Mouse (Mus musculus): Measurements from ENCODE around the gene Gm9507.
"Not testable (repeated sequence)": the region's sequence is repeated elsewhere in the genome, so short reads cannot be mapped to it uniquely, and the experiment has no call there.

Gm9507 gene

DNA sequence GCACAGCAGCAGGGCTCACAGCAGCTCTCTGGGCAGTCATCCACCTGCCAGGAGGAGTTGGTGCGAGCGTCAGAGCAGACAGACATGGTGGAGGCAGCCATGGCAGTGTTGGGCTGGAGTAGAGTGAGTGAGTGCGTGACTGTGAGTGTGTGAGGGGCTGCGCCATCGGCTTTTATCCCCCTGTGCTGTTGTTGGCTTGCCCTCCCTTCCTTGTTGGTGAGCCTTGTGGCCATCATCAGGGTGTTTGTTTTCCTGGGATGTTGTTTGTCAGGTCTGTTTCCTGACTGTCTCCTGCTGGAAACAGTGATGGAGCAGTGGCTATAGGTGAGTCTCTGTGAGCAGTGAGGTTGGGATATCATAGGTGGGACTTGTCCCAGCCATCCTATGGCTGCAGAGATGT, at the start of gene Gm9507:
Gm9507 (minus strand) TSS at position 101 of the 400 bp plus-strand sequence.
- no peak for DNase-seq (ENCODE audit: low spot score in 2 of 2)

DNA sequence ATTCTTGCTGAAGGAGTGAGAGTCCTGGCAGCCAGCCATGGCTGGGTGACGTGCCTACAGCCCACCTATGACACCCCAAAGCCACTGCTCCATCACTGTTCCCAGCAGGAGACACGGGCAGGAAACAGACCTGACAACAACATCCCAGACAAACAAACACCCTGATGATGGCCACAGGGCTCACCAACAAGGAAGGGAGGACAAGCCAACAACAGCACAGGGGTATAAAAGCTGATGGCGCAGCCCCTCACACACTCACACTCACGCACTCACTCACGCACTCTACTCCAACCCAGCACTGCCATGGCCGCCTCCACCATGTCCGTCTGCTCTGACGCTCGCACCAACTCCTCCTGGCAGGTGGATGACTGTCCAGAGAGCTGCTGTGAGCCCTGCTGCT, 40.9 kb upstream of the Gm9507 start, which contains the start of gene Gm10318:
Gm10318 (plus strand) TSS at position 301 of the 400 bp plus-strand sequence.
- no peak for DNase-seq (ENCODE audit: low spot score in 2 of 2)

DNA sequence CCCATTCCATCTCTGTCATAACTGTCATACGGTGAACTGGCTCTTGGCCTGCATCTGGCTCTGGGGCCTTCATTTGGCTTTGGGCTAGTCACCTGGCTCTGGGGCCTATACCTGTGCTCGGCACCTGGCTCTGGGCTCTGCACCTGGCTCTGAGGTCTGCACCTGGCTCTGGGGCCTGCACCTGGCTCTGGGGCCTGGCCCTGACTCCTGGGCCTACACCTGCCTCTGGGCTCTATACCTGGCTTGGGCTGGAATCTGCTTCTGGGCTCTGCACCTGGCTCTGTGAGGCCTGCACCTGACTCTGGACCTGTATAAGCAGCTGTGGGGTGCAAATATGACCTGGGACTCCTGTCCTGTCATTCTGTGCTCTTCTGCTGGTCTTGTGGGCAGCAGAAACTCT, 35.9 kb upstream of the Gm9507 start:
- DNase-seq (ENCODE audit: low spot score in 2 of 2): no peak

DNA sequence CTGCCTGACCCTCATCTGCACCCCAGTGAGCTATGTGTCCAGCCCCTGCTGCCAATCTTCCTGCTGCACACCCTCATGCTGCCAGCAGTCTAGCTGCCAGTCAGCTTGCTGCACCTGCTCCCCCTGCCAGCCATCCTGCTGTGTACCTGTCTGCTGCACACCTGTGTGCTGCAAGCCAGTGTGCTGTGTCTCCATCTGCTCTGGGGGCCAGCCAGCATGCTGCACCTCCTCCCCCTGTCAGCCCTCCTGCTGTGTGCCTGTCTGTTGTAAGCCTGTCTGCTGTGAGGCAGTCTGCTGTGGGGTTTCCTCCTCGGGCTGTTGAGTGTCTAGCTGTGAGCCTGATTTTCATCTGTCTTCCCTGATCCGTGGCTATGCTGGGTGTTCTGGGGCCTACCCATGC, 35.3 kb upstream of the Gm9507 start:
- no peak for DNase-seq (ENCODE audit: low spot score in 2 of 2)

DNA sequence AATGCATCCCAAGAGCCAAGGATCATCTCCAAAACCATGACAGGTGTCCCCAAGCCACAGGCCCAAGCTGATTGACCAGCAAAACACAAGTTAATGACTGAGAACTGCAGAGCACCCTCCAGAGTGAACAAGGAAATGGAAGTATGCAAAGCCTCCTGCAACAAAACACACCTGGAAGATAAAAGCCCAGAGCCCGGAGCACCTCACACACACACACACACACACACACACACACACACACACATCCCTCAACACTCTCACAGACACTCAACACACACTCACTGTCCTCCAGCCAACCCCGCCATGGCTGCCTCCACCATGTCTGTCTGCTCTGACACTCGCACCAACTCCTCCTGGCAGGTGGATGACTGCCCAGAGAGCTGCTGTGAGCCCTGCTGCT, 34.9 kb upstream of the Gm9507 start, which contains the start of gene Gm36176:
Gm36176 (plus strand) TSS at position 301 of the 400 bp plus-strand sequence.
- DNase-seq (ENCODE audit: low spot score in 2 of 2): no peak

DNA sequence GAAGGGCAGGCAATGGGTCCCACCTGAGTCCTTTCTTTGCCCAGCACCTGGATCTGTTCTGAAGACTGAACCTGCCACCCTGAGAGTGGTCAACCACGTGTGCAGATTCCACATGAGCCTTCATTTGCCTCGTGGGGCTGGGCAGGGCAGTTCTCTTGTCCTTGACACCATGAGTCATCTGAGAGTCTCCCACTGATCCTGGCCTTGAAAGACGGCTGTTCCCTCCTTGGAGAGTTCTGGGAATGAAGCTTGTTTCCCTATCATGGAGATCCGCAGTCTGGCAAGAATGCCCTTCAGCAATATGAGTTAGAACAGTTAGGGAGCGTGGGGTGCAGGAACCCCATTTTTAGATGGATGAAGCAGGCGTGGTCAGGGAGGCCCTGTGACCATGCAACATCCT, 27.4 kb upstream of the Gm9507 start:
- no peak for DNase-seq (ENCODE audit: low spot score in 2 of 2)

DNA sequence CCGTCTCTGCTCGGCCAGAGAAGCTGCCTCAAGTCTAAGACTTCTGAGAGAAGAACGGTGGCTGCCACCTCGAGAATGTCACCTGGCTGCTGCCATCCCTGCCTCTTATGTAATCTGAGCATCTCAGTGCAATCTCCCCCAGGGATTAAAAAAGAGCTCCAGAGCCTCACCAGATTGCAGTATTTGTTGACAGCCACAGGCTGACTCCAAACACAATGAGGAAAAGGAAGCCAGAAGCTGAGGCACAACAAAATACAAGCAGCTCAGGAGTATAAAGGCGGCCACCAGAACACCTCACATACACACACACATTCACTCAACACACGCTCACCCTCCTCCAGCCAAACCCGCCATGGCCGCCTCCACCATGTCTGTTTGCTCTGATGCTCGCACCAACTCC, 24.0 kb upstream of the Gm9507 start, which contains the start of gene Krtap10-10:
Krtap10-10 (plus strand) TSS at position 301 of the 400 bp plus-strand sequence.
- DNase-seq (ENCODE audit: low spot score in 2 of 2): no peak

DNA sequence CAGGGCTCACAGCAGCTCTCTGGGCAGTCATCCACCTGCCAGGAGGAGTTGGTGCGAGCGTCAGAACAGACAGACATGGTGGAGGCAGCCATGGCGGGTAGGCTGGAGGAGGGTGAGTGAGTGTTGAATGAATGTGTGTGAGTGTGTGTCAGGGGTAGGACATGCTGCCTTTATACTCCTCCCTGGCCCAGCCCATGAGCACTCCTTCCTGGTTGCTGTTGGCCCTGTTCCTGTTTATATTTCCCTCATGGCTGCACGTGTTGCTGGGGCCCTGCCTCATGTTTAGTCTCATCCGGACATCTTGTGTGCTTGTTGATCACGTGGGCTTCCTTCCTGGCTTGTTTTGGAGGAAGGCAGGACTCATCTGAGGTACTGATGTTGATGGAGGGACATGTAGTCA, 15.3 kb upstream of the Gm9507 start, which contains the start of gene Krtap10-4:
Krtap10-4 (minus strand) TSS at position 145 of the 400 bp plus-strand sequence.
- DNase-seq (ENCODE audit: low spot score in 2 of 2): no peak

DNA sequence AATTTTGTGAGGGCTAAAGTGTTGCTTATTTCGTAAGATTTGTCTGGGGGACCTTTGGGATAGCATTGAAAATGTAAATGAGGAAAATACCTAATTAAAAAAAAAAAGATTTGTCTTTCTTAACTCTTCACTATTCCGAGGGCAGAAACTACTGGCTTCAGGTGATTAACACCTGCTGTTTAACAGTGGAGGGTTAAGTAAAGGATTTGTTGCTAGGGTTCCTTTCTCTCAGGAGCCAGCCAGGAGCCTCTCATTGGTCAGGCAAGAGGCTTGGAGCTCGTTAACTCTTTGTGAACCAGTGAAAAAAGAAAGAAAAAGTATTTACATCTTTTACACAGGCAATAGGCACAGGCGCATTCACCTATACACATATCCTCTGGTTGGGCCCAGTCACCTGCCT, 7.6 kb upstream of the Gm9507 start:
- DNase-seq (ENCODE audit: low spot score in 2 of 2): no peak

DNA sequence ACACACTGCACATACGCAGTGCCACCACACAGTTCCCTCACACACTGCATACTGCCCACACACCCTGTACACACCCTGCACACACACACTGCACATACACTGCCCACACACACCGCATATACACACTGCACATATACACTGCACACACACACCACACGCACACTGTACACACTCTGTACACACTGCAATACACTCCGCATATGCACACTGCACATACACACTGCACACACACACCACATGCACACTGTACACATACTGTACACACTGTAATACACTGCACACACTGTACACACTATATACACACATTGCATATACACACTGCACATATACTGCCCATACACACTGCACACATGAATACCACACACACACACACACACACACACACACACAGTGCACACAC, 6.9 kb upstream of the Gm9507 start:
- no peak for DNase-seq (ENCODE audit: low spot score in 2 of 2)

DNA sequence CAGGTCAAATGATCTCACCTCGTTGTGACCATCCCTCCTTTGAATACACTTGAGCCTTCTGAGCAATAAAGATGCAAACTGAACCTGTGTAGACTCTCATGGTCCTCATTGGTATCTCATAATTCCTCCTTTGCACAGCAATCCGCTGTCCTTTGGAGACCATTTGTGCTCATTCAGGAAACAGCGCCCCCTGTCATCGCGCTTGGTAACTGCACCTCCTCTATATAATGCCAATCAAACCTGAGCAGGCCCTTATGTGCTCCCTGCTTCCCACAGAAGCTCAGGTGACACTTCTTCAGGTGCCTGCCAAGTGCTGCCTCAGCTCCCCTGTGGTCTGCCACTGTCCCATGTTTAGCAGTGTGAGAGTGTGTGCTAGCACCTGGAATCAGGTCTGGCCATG, 3.9 kb upstream of the Gm9507 start:
- peak; percentile 28 to 38 for DNase-seq (ENCODE audit: low spot score in 2 of 2)

DNA sequence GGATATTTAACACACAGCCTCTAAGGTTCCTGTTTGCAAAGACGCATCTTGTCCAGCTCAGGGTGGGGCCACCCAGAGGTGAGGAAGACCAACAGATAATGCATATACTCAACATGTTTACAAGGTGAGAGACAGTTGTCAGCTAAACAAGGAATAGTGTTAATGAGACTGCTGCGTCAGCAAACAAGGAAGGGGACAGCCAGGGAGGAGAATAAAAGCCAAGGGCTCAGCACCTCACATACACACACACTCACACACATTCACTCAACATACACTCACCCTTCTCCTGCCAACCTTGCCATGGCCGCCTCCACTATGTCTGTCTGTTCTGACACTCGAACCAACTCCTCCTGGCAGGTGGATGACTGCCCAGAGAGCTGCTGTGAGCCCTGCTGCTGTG, 2.7 kb upstream of the Gm9507 start, which contains the start of gene Gm2696:
Gm2696 (plus strand) TSS at position 301 of the 400 bp plus-strand sequence.
- DNase-seq (ENCODE audit: low spot score in 2 of 2): no peak

DNA sequence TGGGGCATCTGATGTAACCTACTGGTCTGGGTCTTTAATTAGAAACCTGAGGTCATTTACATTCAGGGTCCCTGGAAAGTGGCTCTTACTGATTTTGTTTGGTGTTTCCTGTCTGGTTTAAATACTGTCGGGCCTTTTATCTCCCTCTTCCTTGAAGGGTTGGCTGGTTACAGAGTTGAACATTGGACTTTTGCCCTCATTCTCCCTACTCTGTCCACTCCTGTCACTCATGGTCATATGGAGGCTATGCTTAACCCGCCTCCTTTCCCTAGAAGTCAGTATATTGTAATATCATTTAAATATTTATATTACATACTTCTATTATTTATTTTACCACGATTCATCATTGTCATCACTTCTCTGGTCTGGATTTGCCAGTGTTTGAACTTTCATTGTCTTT, 7.5 kb downstream of the Gm9507 start:
- no peak for DNase-seq (ENCODE audit: low spot score in 2 of 2)

DNA sequence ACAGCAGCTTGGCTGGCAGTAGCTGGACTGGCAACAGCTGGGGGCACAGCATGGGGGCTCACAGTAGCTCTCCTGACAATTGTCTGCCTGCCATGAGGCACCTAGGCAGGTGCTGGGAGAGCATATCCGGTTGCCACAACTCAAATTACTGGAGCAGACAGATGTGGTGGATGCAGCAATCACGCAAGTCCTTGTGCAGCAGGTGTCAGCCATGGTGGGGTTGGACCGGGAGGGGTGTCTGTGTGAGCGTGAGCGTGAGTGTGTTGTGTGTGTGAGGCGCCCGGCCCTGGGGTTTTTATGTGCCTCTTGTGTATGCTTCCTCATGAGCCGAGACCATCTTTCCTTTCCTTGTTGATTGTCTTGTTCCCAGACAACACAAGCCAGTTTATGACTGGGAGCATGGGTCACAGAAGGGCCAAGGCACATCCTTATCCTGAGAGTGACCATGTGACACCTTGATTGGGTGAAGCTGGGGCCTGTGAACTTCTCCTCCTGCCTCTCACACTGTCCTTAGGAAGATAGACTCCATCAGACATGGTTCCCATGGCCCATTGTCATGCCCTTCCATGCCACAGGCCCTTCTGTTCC, 12.6 kb downstream of the Gm9507 start, which contains the start of gene Gm19668:
Gm19668 (minus strand) TSS at position 213 of the 588 bp plus-strand sequence.
- no peak for DNase-seq (ENCODE audit: low spot score in 2 of 2)

DNA sequence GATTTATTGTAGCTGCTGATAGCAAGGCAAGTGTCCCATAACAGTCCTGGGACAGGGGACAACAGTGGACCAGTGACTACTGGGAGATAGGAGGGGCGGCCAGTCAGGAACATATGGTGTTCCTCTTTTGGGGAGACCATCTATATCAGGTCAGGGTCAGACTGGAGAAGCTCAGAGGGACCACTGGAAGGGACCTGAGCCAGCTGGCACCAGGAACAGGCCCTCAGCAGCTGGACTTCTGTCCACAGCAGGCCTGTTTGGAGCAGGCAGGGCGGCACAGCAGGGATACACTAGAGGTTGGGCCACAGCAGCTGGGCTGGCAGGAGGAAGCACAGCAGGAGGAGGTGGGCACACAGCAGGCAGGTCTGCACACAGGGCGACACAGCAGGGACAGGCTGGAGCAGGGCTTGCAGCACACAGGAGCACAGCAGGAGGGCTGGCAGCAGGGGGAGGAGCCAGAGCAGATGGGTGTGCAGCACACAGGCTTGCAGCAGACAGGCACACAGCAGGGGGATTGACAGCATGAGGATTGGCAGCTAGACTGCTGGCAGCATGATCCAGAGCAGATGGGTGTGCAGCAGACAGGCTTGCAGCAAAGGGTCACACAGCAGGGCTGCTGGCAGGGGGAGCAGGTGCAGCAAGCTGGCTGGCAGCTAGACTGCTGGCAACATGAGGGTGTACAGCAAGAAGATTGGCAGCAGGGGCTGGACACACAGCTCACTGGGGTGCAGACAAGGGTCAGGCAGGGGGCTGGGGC, 13.3 kb downstream of the Gm9507 start:
- DNase-seq (ENCODE audit: low spot score in 2 of 2): not testable (repeated sequence)

DNA sequence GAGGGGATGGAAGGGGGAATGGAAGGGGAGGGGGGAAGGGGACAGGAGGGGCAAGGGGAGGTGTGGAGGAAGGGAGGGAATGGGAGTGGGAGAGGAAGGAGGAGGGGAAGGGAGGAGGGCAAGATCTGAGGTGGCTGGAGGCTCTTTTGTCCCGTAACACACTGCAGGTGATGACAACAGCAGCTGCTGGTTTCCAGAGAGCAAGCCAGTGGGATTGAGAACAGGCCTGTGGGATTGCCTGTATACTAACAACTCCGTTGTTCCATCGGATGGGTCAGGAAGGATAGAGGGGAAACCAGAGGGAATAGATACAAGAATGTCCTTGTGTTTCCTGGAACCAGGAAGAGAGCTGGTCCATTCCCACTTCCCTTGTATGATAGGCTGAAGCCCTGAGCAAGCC, 14.0 kb downstream of the Gm9507 start:
- no peak for DNase-seq (ENCODE audit: low spot score in 2 of 2)

DNA sequence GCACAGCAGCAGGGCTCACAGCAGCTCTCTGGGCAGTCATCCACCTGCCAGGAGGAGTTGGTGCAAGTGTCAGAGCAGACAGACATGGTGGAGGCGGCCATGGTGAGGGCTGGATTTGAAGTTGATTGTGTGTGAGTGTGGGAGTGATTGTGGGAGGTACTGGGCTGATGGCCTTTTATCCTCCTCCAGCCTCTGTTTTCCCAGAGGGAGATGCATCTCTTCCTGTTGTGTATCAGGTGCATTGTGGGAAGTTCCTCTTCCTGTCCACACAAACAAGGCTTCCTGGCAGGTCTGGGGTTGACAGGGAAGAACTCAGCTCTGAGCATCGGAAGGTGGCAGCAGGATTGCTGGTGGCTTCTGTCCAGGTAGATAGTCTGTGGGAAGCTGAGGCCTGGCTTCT, 16.7 kb downstream of the Gm9507 start, which contains the start of gene Gm9639:
Gm9639 (minus strand) TSS at position 101 of the 400 bp plus-strand sequence.
- no peak for DNase-seq (ENCODE audit: low spot score in 2 of 2)

DNA sequence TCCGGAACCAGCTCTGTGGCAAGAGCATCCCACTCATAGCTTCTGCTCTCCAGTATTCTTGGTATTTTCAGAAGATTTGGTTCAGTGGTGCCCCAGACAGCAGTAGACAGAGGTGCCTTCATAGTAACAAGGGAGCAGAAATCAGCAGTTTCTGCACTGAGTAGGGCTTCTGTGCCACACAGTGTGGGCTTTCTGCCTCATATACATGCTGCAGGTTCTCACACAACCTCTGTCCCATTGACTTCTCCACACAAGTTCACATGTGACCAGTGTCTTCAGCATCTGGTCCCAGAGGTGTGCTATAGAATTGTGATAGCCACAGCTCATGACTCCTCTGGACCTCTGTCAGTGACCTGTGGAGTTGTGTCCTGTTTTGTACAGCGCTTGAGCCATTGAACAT, 23.0 kb downstream of the Gm9507 start:
- DNase-seq (ENCODE audit: low spot score in 2 of 2): no peak

DNA sequence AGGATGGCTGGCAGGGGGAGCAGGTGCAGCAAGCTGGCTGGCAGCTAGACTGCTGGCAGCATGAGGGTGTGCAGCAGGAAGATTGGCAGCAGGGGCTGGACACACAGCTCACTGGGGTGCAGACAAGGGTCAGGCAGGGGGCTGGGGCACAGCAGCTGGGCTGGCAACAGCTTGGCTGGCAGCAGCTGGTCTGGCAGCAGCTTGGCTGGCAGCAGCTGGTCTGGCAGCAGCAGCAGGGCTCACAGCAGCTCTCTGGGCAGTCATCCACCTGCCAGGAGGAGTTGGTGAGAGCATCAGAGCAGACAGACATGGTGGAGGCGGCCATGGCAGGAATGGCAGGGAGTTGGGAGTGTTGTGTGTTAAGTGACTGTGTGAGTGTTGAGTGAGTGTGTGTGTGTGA, 23.8 kb downstream of the Gm9507 start, which contains the start of gene Gm7137:
Gm7137 (minus strand) TSS at position 325 of the 400 bp plus-strand sequence.
- not testable (repeated sequence) for DNase-seq (ENCODE audit: low spot score in 2 of 2)

DNA sequence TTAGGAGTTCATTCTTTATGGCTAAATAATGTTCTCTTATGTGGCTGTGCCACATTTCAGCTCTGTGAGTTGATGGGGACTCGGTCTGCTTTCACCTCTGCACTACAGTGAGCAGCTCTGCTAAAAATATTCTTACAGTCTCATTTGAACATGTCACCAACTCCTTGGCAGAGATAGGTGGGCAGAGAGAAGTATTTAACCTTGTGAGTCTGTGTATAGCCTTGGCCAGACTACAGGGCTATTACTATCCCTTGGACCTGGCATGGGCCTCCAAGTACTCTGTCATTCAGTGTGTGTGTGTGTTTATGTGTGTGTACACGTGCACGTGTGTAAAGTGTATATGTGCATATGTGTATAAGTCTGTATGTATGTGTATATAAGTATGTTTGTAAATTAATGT, 28.2 kb downstream of the Gm9507 start:
- DNase-seq (ENCODE audit: low spot score in 2 of 2): not testable (repeated sequence)

DNA sequence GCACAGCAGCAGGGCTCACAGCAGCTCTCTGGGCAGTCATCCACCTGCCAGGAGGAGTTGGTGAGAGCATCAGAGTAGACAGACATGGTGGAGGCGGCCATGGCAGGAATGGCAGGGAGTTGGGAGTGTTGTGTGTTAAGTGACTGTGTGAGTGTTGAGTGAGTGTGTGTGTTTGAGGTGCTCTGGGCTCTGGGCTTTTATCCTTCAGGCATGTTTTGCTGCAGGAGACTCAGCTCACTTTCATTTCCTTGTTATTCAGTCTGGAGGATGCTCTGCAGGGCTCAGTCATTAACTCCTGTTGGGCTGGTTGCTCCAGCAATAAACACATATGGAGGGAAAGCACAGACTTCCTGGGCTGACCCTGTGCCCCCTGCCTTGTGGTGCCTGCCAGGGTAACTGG, 29.2 kb downstream of the Gm9507 start, which contains the start of gene Gm3250:
Gm3250 (minus strand) TSS at position 101 of the 400 bp plus-strand sequence.
- DNase-seq (ENCODE audit: low spot score in 2 of 2): not testable (repeated sequence)

DNA sequence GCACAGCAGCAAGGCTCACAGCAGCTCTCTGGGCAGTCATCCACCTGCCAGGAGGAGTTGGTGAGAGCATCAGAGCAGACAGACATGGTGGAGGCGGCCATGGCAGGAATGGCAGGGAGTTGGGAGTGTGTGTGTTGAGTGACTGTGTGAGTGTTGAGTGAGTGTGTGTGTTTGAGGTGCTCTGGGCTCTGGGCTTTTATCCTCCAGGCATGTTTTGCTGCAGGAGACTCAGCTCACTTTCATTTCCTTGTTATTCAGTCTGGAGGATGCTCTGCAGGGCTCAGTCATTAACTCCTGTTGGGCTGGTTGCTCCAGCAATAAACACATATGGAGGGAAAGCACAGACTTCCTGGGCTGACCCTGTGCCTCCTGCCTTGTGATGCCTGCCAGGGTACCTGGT, 34.8 kb downstream of the Gm9507 start, which contains the start of gene Gm7138:
Gm7138 (minus strand) TSS at position 101 of the 400 bp plus-strand sequence.
- not testable (repeated sequence) for DNase-seq (ENCODE audit: low spot score in 2 of 2)
